Mouse (Mus musculus) liver, adult 2 months (tissue): Measurements from ENCODE around the gene Ackr3. TPM values are rescaled to one million over a fixed set of nuclear protein-coding genes. Genes with fewer than 3 reads are reported as not detected.

Source experiments
- DNase-seq: peaks from one replicate; pipeline ENCODE4 v3.0.0-alpha.2; 2011; ENCODE audit warnings: low read depth, low spot score; ENCODE audit errors: extremely low read depth
- H3K27ac ChIP-seq: fragments of 200-500 bp; replicated peaks from 2 replicates; pipeline ENCODE4 v1.5.1; 2012; ENCODE audit warnings: low read depth, mild to moderate bottlenecking, control low read depth, inconsistent platforms, low read length; ENCODE audit not compliant: insufficient read depth
- H3K27me3 ChIP-seq: fragments of 200-500 bp; 2 replicates; pipeline ENCODE4 v1.6.1; 2012; ENCODE audit warnings: mild to moderate bottlenecking, moderate library complexity, low read length, inconsistent platforms; ENCODE audit not compliant: control insufficient read depth, insufficient read depth
- H3K36me3 ChIP-seq: fragments of 200-500 bp; 2 replicates; pipeline ENCODE4 v1.6.1; 2012; ENCODE audit warnings: low read length, inconsistent platforms; ENCODE audit not compliant: control insufficient read depth, insufficient read depth
- H3K4me1 ChIP-seq: fragments of 200-500 bp; 2 replicates; pipeline ENCODE4 v1.6.1; 2011; ENCODE audit warnings: low read length; ENCODE audit not compliant: control insufficient read depth, insufficient read depth
- H3K4me3 ChIP-seq: fragments of 200-500 bp; 2 replicates; pipeline ENCODE4 v1.5.1; 2011; ENCODE audit warnings: low read depth, mild to moderate bottlenecking, control low read depth, low read length, moderate library complexity; ENCODE audit not compliant: insufficient read depth
- H3K79me2 ChIP-seq: fragments of 200-500 bp; 2 replicates; pipeline ENCODE4 v1.6.1; 2012; ENCODE audit warnings: inconsistent platforms, mild to moderate bottlenecking, low read length, moderate library complexity; ENCODE audit not compliant: control insufficient read depth, insufficient read depth
- H3K9ac ChIP-seq: fragments of 200-500 bp; 2 replicates; pipeline ENCODE4 v1.6.1; 2012; ENCODE audit warnings: low read depth, mild to moderate bottlenecking, control low read depth, inconsistent platforms, low read length
- CTCF ChIP-seq: fragments of 200-500 bp; IDR thresholded peaks from 2 replicates; pipeline ENCODE4 v1.5.1; 2011; ENCODE audit warnings: low read depth, low read length, control low read depth
- POLR2A ChIP-seq: fragments of 200-500 bp; IDR thresholded peaks from 2 replicates; pipeline ENCODE4 v1.6.1; 2011; ENCODE audit warnings: low read length, control low read depth; ENCODE audit not compliant: insufficient read depth; ENCODE audit errors: extremely low read depth
- WGBS: fragments of 180-500 bp; shearing (Covaris S2); methylation state at CpG from one replicate; pipeline ENCODE4 v1.1.7; 2018; 5-methylcytosine and 5-hydroxymethylcytosine counted together
- polyA plus RNA-seq: library from polyadenylated mRNA; depleted of rRNA; stranded (reverse); fragments of >200 nt; gene quantifications from 2 replicates; pipeline ENCODE4 v1.2.3, GENCODE M21; 2012
- total RNA-seq: library from RNA; depleted of rRNA; stranded (reverse); fragments of >200 nt; gene quantifications from 2 replicates; pipeline ENCODE4 v1.2.3, GENCODE M21; 2014

Gene Ackr3
- total and polyA plus RNA-seq, 2 experiments = 0.46 to 1.5 TPM

DNA sequence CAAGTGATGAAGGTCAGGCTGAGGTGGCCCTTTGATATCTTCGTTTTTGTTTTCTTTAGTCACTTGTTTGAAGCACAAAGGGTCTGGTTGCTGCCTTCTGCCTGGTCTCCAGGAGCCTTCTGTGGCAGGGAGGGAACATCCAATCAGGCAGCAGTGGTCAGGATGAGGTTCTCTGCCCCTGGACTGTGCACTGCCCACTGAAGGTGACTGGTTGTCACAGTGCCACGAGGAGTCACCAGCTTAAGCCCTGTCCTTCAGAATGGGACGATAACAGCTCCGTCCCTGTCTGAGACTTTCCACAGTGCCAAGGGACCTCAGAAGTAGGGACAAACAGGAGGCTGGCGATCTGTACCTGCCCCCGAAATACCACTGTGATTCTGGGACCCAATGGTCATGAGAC lies 6.6 kb downstream of the Ackr3 start:
- Histone ChIP-seq H3K36me3 (no peaks in the 10 kb centered on the region), H3K27me3 (no peaks in the 10 kb centered on the region), H3K9ac (no peak overlapping the region), H3K79me2 (no peaks in the 10 kb centered on the region), H3K4me1 (no peaks in the 10 kb centered on the region), H3K27ac (no peak overlapping the region), H3K4me3 (no peak overlapping the region)
- 76% methylated on average over 6 of the region's 6 CpGs for WGBS
- TF ChIP-seq POLR2A = no peak
- no peak for TF ChIP-seq CTCF
- no peak for DNase-seq

DNA sequence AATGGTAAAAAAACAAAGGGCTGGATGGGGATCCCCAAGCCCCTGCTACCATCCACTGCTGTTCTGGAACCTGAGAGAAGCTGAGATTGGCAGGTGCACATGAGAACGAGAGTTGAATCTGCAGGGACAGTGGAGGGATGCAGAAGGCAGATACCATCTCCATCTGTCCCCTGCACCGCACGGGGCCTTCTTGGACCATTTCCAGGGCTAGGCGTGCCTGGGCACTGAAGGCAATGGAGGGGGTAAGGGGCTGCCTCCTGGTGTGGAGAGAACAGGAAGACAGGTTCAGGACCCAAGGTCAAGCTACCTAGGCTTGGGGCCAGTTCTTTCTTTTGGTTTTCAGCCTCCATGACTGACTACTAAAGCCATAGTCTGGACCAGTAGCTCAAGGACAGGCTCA lies 7.0 kb downstream of the Ackr3 start:
- no peaks in the 10 kb centered on the region for H3K36me3 ChIP-seq
- WGBS = 82% methylated on average over 4 of the region's 4 CpGs
- TF ChIP-seq POLR2A (no peak), CTCF (no peak)
- no peak overlapping the region for H3K4me3 ChIP-seq
- no peaks in the 10 kb centered on the region for H3K4me1 ChIP-seq
- no peak for DNase-seq
- no peak overlapping the region for H3K9ac ChIP-seq
- no peaks in the 10 kb centered on the region for H3K79me2 ChIP-seq
- H3K27ac ChIP-seq = no peak overlapping the region
- no peaks in the 10 kb centered on the region for H3K27me3 ChIP-seq

DNA sequence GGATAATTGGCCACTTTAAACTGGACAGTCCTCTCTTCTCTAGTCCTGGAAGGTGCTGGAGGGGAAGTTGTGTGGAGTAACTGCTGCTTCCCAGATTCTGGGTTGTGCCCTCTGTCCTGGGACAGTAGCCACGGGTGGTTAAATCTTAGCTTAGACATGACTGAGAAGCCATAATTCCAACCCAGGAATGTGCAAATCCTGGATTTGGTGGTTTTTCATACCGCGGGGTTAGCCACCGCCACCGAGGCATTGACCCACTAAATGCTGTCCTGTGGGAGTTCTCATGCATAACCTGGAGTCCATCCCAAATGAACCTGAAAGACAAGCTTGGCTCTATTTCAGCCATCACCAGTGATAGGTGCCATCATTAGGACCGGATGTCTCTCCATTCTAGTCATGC lies 8.6 kb downstream of the Ackr3 start:
- no peak for TF ChIP-seq POLR2A
- no peak for TF ChIP-seq CTCF
- DNase-seq = no peak
- no peaks in the 10 kb centered on the region for H3K79me2 ChIP-seq
- H3K36me3 ChIP-seq = no peaks in the 10 kb centered on the region
- H3K9ac ChIP-seq = no peak overlapping the region
- no peak overlapping the region for H3K27ac ChIP-seq
- no peaks in the 10 kb centered on the region for H3K4me1 ChIP-seq
- 93% methylated on average over 6 of the region's 6 CpGs for WGBS
- no peak overlapping the region for H3K4me3 ChIP-seq
- H3K27me3 ChIP-seq = no peaks in the 10 kb centered on the region

GRCm38 (mm10) chr1:90212901-90213300 lies 9.1 kb downstream of the Ackr3 start:
- 89% methylated on average over 6 of the region's 6 CpGs for WGBS
- TF ChIP-seq POLR2A (no peak), CTCF (no peak)
- Histone ChIP-seq H3K4me3 (no peak overlapping the region), H3K4me1 (no peaks in the 10 kb centered on the region), H3K27ac (no peak overlapping the region), H3K27me3 (no peaks in the 10 kb centered on the region), H3K9ac (no peak overlapping the region), H3K36me3 (no peaks in the 10 kb centered on the region), H3K79me2 (no peaks in the 10 kb centered on the region)
- no peak for DNase-seq

GRCm38 (mm10) chr1:90214021-90214420 lies 10.2 kb downstream of the Ackr3 start:
- Histone ChIP-seq H3K9ac (no peak overlapping the region), H3K79me2 (no peaks in the 10 kb centered on the region), H3K27me3 (no peaks in the 10 kb centered on the region), H3K36me3 (no peaks in the 10 kb centered on the region), H3K27ac (no peak overlapping the region), H3K4me1 (no peaks in the 10 kb centered on the region), H3K4me3 (no peak overlapping the region)
- no peak for DNase-seq
- TF ChIP-seq CTCF (no peak), POLR2A (no peak)
- WGBS = 92% methylated on average over 12 of the region's 12 CpGs

DNA sequence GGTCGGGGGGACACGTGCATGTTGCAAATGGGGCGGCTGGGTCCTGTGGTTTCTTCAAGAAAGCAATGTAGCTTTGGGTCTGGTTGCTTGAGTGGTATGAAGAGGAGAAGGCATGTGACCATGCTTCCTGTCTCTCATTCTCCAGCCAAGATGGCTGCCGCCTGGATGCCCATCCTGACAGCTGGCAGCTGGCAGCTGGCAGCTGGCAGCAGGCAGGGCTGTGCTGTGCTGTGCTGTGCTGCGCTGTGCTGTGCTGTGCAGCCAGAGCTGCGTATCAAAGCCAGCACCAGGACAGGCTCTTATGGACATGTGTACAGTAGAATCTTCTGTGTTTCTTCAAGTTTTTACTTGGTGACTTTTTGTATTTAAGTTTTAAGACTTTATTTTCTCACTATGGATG lies 11.1 kb downstream of the Ackr3 start:
- H3K4me3 ChIP-seq = no peak overlapping the region
- H3K27ac ChIP-seq = no peak overlapping the region
- WGBS = 92% methylated on average over 6 of the region's 6 CpGs
- no peaks in the 10 kb centered on the region for H3K79me2 ChIP-seq
- no peak overlapping the region for H3K9ac ChIP-seq
- H3K27me3 ChIP-seq = no peaks in the 10 kb centered on the region
- H3K36me3 ChIP-seq = no peaks in the 10 kb centered on the region
- H3K4me1 ChIP-seq = no peaks in the 10 kb centered on the region
- TF ChIP-seq POLR2A (no peak), CTCF (no peak)
- no peak for DNase-seq
